Mouse (Mus musculus) c-Kit-positive CD71-positive TER-119-positive erythroid progenitor cells, embryonic 14.5 days (primary cell): ENCODE results near the gene Polm.
A peak's percentile ranks its signal among the peaks of the same experiment; 100 is the strongest.

ENCODE experiments used
- DNase-seq: peaks from one replicate; pipeline ENCODE4 v3.0.0-alpha.2; 2013; ENCODE audit warnings: low spot score

The Polm gene

GRCm38 (mm10) chr11:5803551-5803981 lies 34.2 kb downstream of the Polm start, which contains the start of gene Pgam2:
TSS of gene Pgam2 (minus strand) at chr11:5803733.
- no peak for DNase-seq

- no peak for DNase-seq
Observed at GRCm38 (mm10) chr11:5802457-5803217, 35.2 kb downstream of the Polm start.

GRCm38 (mm10) chr11:5802005-5802404 lies 35.8 kb downstream of the Polm start:
- no peak for DNase-seq

GRCm38 (mm10) chr11:5801511-5801910 lies 36.3 kb downstream of the Polm start:
- no peak for DNase-seq

- no peak for DNase-seq
Observed at GRCm38 (mm10) chr11:5799621-5800490, 38.0 kb downstream of the Polm start.

- no peak for DNase-seq
Observed at GRCm38 (mm10) chr11:5797928-5798327, 39.9 kb downstream of the Polm start.

- no peak for DNase-seq
Observed at GRCm38 (mm10) chr11:5797371-5797770, 40.4 kb downstream of the Polm start.

- DNase-seq, result no peak
Observed at GRCm38 (mm10) chr11:5796939-5797338, 40.9 kb downstream of the Polm start.

GRCm38 (mm10) chr11:5795706-5796105 lies 42.1 kb downstream of the Polm start:
- no peak for DNase-seq

GRCm38 (mm10) chr11:5795290-5795689 lies 42.5 kb downstream of the Polm start:
- DNase-seq, result no peak

- no peak for DNase-seq
Observed at GRCm38 (mm10) chr11:5790431-5790830, 47.4 kb downstream of the Polm start.

GRCm38 (mm10) chr11:5789754-5790333 lies 48.0 kb downstream of the Polm start:
- DNase-seq, result no peak

- DNase-seq, result peak; percentile 37
Observed at GRCm38 (mm10) chr11:5789071-5789753, 48.6 kb downstream of the Polm start.

GRCm38 (mm10) chr11:5788056-5789014 lies 49.5 kb downstream of the Polm start, which contains the start of gene Dbnl:
TSS of gene Dbnl (plus strand) at chr11:5788488.
- peak; percentile 95 for DNase-seq

- DNase-seq, result no peak
Observed at GRCm38 (mm10) chr11:5787671-5788055, 50.2 kb downstream of the Polm start.

- DNase-seq, result no peak
Observed at GRCm38 (mm10) chr11:5785732-5786131, 52.1 kb downstream of the Polm start.

GRCm38 (mm10) chr11:5782199-5782944 lies 55.4 kb downstream of the Polm start:
- DNase-seq, result peak; percentile 54

GRCm38 (mm10) chr11:5780035-5780499 lies 57.7 kb downstream of the Polm start:
- no peak for DNase-seq

- no peak for DNase-seq
Observed at GRCm38 (mm10) chr11:5778481-5778880, 59.3 kb downstream of the Polm start.
